Mouse (Mus musculus) CD8-positive naive resting alpha-beta T cell, adult 57 days (primary cell): Measurements from ENCODE around the gene Parvg. TPM values are rescaled to one million over a fixed set of nuclear protein-coding genes. Genes with fewer than 3 reads are reported as not detected.

Experiments
- total RNA-seq: library from RNA; stranded (reverse); gene quantifications from one replicate; pipeline ENCODE4 v1.2.4, GENCODE M21; 2023

The Parvg gene
- total RNA-seq, result 90.6 TPM

GRCm38 (mm10) chr15:84323966-84324869 lies at the start of gene Parvg:
Parvg (plus strand) TSS chr15:84324026.

Other genes starting within 250 kb of the Parvg start
- not detected for gene Sult4a1, start 218.3 kb upstream of the Parvg start, total RNA-seq
- gene Pnpla5, start 200.9 kb upstream of the Parvg start, total RNA-seq, result not detected
- not detected for gene Pnpla3, start 156.2 kb upstream of the Parvg start, total RNA-seq
- gene Samm50, start 131.8 kb upstream of the Parvg start, total RNA-seq, result 85.2 TPM
- 0.18 TPM for gene Parvb, start 92.0 kb upstream of the Parvg start, total RNA-seq
- not detected for gene Shisal1, start 123.1 kb downstream of the Parvg start, total RNA-seq
- 6.7 TPM for gene Rtl6, start 233.8 kb downstream of the Parvg start, total RNA-seq